Comparison of ENCODE assay signal across 11 mouse cellular contexts in the genomic region with DNA sequence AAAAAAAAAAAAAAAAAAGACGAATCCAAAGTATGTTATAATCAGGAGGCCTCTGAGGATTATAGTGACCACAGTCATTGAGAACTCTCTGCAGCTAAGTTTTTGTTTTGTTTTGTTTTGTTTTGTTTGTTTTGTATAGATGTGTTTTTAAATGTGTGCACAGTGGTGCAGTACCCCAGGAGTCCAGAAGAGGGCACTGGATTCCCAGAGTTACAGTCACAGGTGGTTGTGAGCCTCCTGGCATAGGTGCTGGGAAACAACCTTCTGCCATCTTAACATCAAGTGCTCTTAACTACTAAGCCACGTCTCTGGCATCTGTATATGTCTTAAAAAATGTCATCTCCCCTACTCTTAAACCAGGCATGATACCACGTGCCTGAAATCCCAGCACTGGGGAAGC. TPM values are rescaled to one million over a fixed set of nuclear protein-coding genes. Genes with fewer than 3 reads are reported as not detected.
DNase-seq lines count a peak whose midpoint lies in the region; ATAC-seq and TF ChIP-seq lines count a peak whose summit lies in the region.
"Had no signal": no experiment of that assay in that cellular context is flagged by ENCODE, and none has a peak within 500 bp of the region (broad histone marks: within the 10 kb centered on the region; RNA-seq: fewer than 3 reads in every experiment).

No protein-coding gene starts in this region.

- peak; percentile 68 to 81 for DNase-seq in cerebellum, postnatal 10 days
- peak; percentile 40 for DNase-seq in lung, postnatal 0 days (ENCODE audit: low spot score)
- no peak for DNase-seq in lung, postnatal 4 days
- peak; percentile 65 to 77 for DNase-seq in cerebellum, postnatal 25 days
- DNase-seq in naive thymus-derived CD4-positive, alpha-beta T cell, adult 2 months (ENCODE audit: low read depth): peak; percentile 79
- DNase-seq in left cerebral cortex, postnatal 10 days (ENCODE audit: extremely low spot score in 1 of 2, low spot score in 2 of 2): no peak
- no peak for DNase-seq in gastrocnemius, postnatal 14 days

- no peaks in the 10 kb centered on the region for H3K36me3 ChIP-seq in lung, postnatal 0 days (ENCODE audit: insufficient read depth, low read length)

- no peaks in the 10 kb centered on the region for H3K9me3 ChIP-seq in lung, postnatal 0 days (ENCODE audit: low read length)
- H3K9me3 ChIP-seq: heart, embryonic 13.5 days; midbrain, embryonic 12.5 days had no signal

- no peak overlapping the region for H3K4me2 ChIP-seq in lung, postnatal 0 days (replicated peaks; ENCODE audit: low read depth, low read length)
- H3K4me2 ChIP-seq: heart, embryonic 13.5 days; midbrain, embryonic 12.5 days had no signal

- H3K4me3 ChIP-seq in lung, postnatal 0 days (ENCODE audit: low read depth, low read length): no peak overlapping the region
- H3K4me3 ChIP-seq: heart, embryonic 13.5 days; midbrain, embryonic 12.5 days had no signal

- WGBS in lung, postnatal 0 days: 42% methylated on average over 3 of the region's 3 CpGs

- H3K27me3 ChIP-seq in lung, postnatal 0 days (replicated peaks; ENCODE audit: insufficient read depth, low read length): no peaks in the 10 kb centered on the region
- H3K27me3 ChIP-seq: heart, embryonic 13.5 days; midbrain, embryonic 12.5 days; Patski had no signal

- TF ChIP-seq EP300 in lung, postnatal 0 days (IDR thresholded peaks at IDR 0.05): no peak

- peak; percentile 71 for TF ChIP-seq CTCF in lung, postnatal 0 days (IDR thresholded peaks at IDR 0.05)

- intact Hi-C loops in left cerebral cortex, postnatal 10 days (cut with DNase I): no loop called here
- intact Hi-C loops in gastrocnemius, postnatal 14 days (cut with DNase I; ENCODE audit: low total_unique reads): loop anchor here (10.0 kb wide), 1 partner anchor 66 kb away; a partner anchor contains a TSS

- no peak overlapping the region for H3K27ac ChIP-seq in lung, postnatal 0 days (ENCODE audit: low read length)
- H3K27ac ChIP-seq: heart, embryonic 13.5 days; midbrain, embryonic 12.5 days had no signal

- ATAC-seq in cerebellum, adult (ENCODE audit: insufficient number of reproducible peaks, low FRiP score, low TSS enrichment): no peak
- ATAC-seq in lung, postnatal 0 days: no peak
- ATAC-seq: Patski had no signal

- no peaks in the 10 kb centered on the region for H3K4me1 ChIP-seq in lung, postnatal 0 days (ENCODE audit: insufficient read depth, low read depth, low read length)
- H3K4me1 ChIP-seq: heart, embryonic 13.5 days; midbrain, embryonic 12.5 days had no signal

- H3K9ac ChIP-seq in lung, postnatal 0 days (replicated peaks; ENCODE audit: low read depth): no peak overlapping the region
- H3K9ac ChIP-seq: heart, embryonic 13.5 days; midbrain, embryonic 12.5 days had no signal

RNA-seq across cellular contexts. Expression of a gene that starts 7.6 kb away (rescaled TPM):
- polyA plus RNA-seq in lung, postnatal 0 days (2015; fragmentation: Nextera tagmentation; extraction: Ambion mirVana): 60.6 and 78.2 TPM in 2 replicates
- 10 to 100 TPM; 45.9 to 47.5 TPM for total RNA-seq in left cerebral cortex, postnatal 10 days (2021)
- 10 to 100 TPM; 16.0 to 17.4 TPM for total RNA-seq in gastrocnemius, postnatal 14 days (2021)

RNA-seq across cellular contexts. Expression of a gene that starts 9.4 kb away (rescaled TPM):
- 4.3 and 5.0 TPM in 2 replicates for polyA plus RNA-seq in lung, postnatal 0 days (2015; fragmentation: Nextera tagmentation; extraction: Ambion mirVana)
- 100 to 1,000 TPM; 495 to 497 TPM for total RNA-seq in left cerebral cortex, postnatal 10 days (2021)
- 10 to 100 TPM; 18.2 to 20.9 TPM for total RNA-seq in gastrocnemius, postnatal 14 days (2021)

RNA-seq across cellular contexts. Expression of a gene that starts 13.7 kb away (rescaled TPM):
- polyA plus RNA-seq in lung, postnatal 0 days (2015; fragmentation: Nextera tagmentation; extraction: Ambion mirVana): 13.1 and 17.2 TPM in 2 replicates
- total RNA-seq in left cerebral cortex, postnatal 10 days (2021): 1 to 10 TPM; 5.4 to 7.5 TPM
- total RNA-seq in gastrocnemius, postnatal 14 days (2021): 1 to 10 TPM; 1.0 to 1.1 TPM

RNA-seq across cellular contexts. Expression of a gene that starts 20.6 kb away (rescaled TPM):
- not detected in 2 replicates for polyA plus RNA-seq in lung, postnatal 0 days (2015; fragmentation: Nextera tagmentation; extraction: Ambion mirVana)
- under 1 TPM; 0.45 to 0.67 TPM for total RNA-seq in left cerebral cortex, postnatal 10 days (2021)
- total RNA-seq in gastrocnemius, postnatal 14 days (2021): under 1 TPM; 0.51 to 0.78 TPM
- polyA plus RNA-seq: midbrain, embryonic 12.5 days had no signal

RNA-seq across cellular contexts. Expression of a gene that starts 20.7 kb away (rescaled TPM):
- 2.5 and 2.7 TPM in 2 replicates for polyA plus RNA-seq in lung, postnatal 0 days (2015; fragmentation: Nextera tagmentation; extraction: Ambion mirVana)
- 1 to 10 TPM; 2.5 to 3.5 TPM for total RNA-seq in left cerebral cortex, postnatal 10 days (2021)
- 1 to 10 TPM; 2.9 to 3.1 TPM for total RNA-seq in gastrocnemius, postnatal 14 days (2021)

Comparison
In these comparisons a context has a peak if more than half of its experiments do, and no peak if none do; other contexts are left out.
1. DNase-seq: peak in cerebellum, postnatal 10 days (2 of 2), lung, postnatal 0 days (single experiment), cerebellum, postnatal 25 days (2 of 2) and naive thymus-derived CD4-positive, alpha-beta T cell, adult 2 months (single experiment); none in lung, postnatal 4 days (0 of 2), left cerebral cortex, postnatal 10 days (0 of 2) and gastrocnemius, postnatal 14 days (single experiment).
2. RNA of a gene that starts 9.4 kb away (total RNA-seq): 495 to 497 TPM in left cerebral cortex, postnatal 10 days; 18.2 to 20.9 TPM in gastrocnemius, postnatal 14 days; every median in the first group is over 10 times any median in the second.